Mouse (Mus musculus) bone marrow macrophage, adult 2 months (primary cell): ENCODE results near the gene Stat6. TPM values are rescaled to one million over a fixed set of nuclear protein-coding genes. Genes with fewer than 3 reads are reported as not detected.
A peak's percentile ranks its signal among the peaks of the same experiment; 100 is the strongest.

ENCODE experiments used
- H3K27ac ChIP-seq: 2 replicates; pipeline ENCODE4 v1.5.1; 2012; ENCODE audit warnings: low read depth, low read length; ENCODE audit not compliant: insufficient read depth
- H3K4me1 ChIP-seq: 2 replicates; pipeline ENCODE4 v1.6.1; 2012; ENCODE audit warnings: low read length; ENCODE audit not compliant: control insufficient read depth, insufficient read depth
- H3K4me3 ChIP-seq: 2 replicates; pipeline ENCODE4 v1.5.1; 2012; ENCODE audit warnings: mild to moderate bottlenecking, low read length, moderate library complexity; ENCODE audit not compliant: insufficient read depth
- CTCF ChIP-seq: IDR thresholded peaks from 2 replicates; pipeline ENCODE4 v1.5.1; 2012; ENCODE audit warnings: low read depth, mild to moderate bottlenecking, low read length, moderate library complexity
- POLR2A ChIP-seq: IDR thresholded peaks from 2 replicates; pipeline ENCODE4 v1.6.1; 2012; ENCODE audit warnings: mild to moderate bottlenecking, low read depth, low read length, borderline replicate concordance
- polyA plus RNA-seq: library from polyadenylated mRNA; stranded (reverse); fragments of >200 nt; gene quantifications from 2 replicates; pipeline ENCODE4 v1.2.4, GENCODE M21; 2012; ENCODE audit not compliant: missing spikeins, insufficient read depth, insufficient read length

The Stat6 gene
- polyA plus RNA-seq, 1 experiment: 144 TPM

GRCm38 (mm10) chr10:127603437-127604371 lies 39.1 kb upstream of the Stat6 start:
- Histone ChIP-seq H3K4me1 (peaks cover 81% of the 10 kb centered on the region), H3K4me3 (peak overlapping the region; percentile 23), H3K27ac (peak overlapping the region; percentile 86)
- TF ChIP-seq CTCF (no peak), POLR2A (no peak)

GRCm38 (mm10) chr10:127604465-127605250 lies 38.1 kb upstream of the Stat6 start:
- Histone ChIP-seq H3K27ac (peak overlapping the region; percentile 86), H3K4me3 (no peak overlapping the region), H3K4me1 (peaks cover 75% of the 10 kb centered on the region)
- TF ChIP-seq POLR2A (no peak), CTCF (no peak)

- Histone ChIP-seq H3K27ac (peak overlapping the region; percentile 86), H3K4me3 (no peak overlapping the region), H3K4me1 (peaks cover 73% of the 10 kb centered on the region)
- TF ChIP-seq POLR2A (no peak), CTCF (no peak)
These were observed 37.6 kb upstream of the Stat6 start for GRCm38 (mm10) chr10:127605251-127605547.

- Histone ChIP-seq H3K27ac (peak overlapping the region; percentile 86), H3K4me3 (no peak overlapping the region), H3K4me1 (peaks cover 71% of the 10 kb centered on the region)
- no peak for TF ChIP-seq POLR2A
- no peak for TF ChIP-seq CTCF
These were observed 37.0 kb upstream of the Stat6 start for GRCm38 (mm10) chr10:127605756-127606155.

- TF ChIP-seq CTCF (no peak), POLR2A (no peak)
- H3K4me3 ChIP-seq: no peak overlapping the region
- peaks cover 58% of the 10 kb centered on the region for H3K4me1 ChIP-seq
- no peak overlapping the region for H3K27ac ChIP-seq
These were observed 35.7 kb upstream of the Stat6 start for GRCm38 (mm10) chr10:127607059-127607458.

- Histone ChIP-seq H3K4me1 (peaks cover 38% of the 10 kb centered on the region), H3K4me3 (no peak overlapping the region), H3K27ac (no peak overlapping the region; the same call in 1 of the 2 replicates)
- TF ChIP-seq CTCF (no peak), POLR2A (no peak)
These were observed 33.2 kb upstream of the Stat6 start for GRCm38 (mm10) chr10:127609415-127610065.

- peaks cover 34% of the 10 kb centered on the region for H3K4me1 ChIP-seq
- no peak overlapping the region for H3K4me3 ChIP-seq
- no peak for TF ChIP-seq POLR2A
- no peak for TF ChIP-seq CTCF
- H3K27ac ChIP-seq: no peak overlapping the region; the same call in 1 of the 2 replicates
These were observed 32.7 kb upstream of the Stat6 start for GRCm38 (mm10) chr10:127610066-127610415.

- peaks cover 37% of the 10 kb centered on the region for H3K4me1 ChIP-seq
- H3K4me3 ChIP-seq: no peak overlapping the region
- TF ChIP-seq CTCF (no peak; the same call in 1 of the 2 replicates), POLR2A (no peak)
- no peak overlapping the region for H3K27ac ChIP-seq
These were observed 30.6 kb upstream of the Stat6 start for GRCm38 (mm10) chr10:127612079-127612775.
